Mouse (Mus musculus) ovary, adult 10 weeks (tissue): ENCODE data around the gene Arl4d. TPM values are rescaled to one million over a fixed set of nuclear protein-coding genes. Genes with fewer than 3 reads are reported as not detected.

Experiments used
- polyA plus RNA-seq: library from polyadenylated mRNA; stranded (reverse); fragments of 350-450 nt; fragmentation: Illumina TruSeq; extraction: RNeasy Lipid Tissue Mini Kit (QIAGEN cat#74804); gene quantifications from one replicate; pipeline ENCODE4 v1.2.3, GENCODE M21; 2014

Gene Arl4d
- polyA plus RNA-seq: 4.6 TPM

GRCm38 (mm10) chr11:101664825-101665635 lies at the start of gene Arl4d:
Gene Arl4d (plus strand): TSS chr11:101665541.

GRCm38 (mm10) chr11:101626995-101627856 lies 38.1 kb upstream of the Arl4d start, which contains the start of gene Rdm1:
Gene Rdm1 (plus strand): TSS chr11:101627195.

Other genes with a start within 250 kb of the Arl4d start
- 8.1 TPM for gene Aarsd1, start 247.9 kb upstream of the Arl4d start, polyA plus RNA-seq
- not detected for gene Gm27029, start 240.7 kb upstream of the Arl4d start, polyA plus RNA-seq
- gene Rundc1, start 240.5 kb upstream of the Arl4d start, polyA plus RNA-seq: 3.1 TPM
- gene Ptges3l, start 240.2 kb upstream of the Arl4d start, polyA plus RNA-seq: 3.0 TPM
- gene Rpl27, start 223.2 kb upstream of the Arl4d start, polyA plus RNA-seq: 91.3 TPM
- 0.68 TPM for gene Ifi35, start 217.1 kb upstream of the Arl4d start, polyA plus RNA-seq
- 31.6 TPM for gene Rnd2, start 200.5 kb upstream of the Arl4d start, polyA plus RNA-seq
- gene Vat1, start 199.3 kb upstream of the Arl4d start, polyA plus RNA-seq: 1.8 TPM
- 24.1 TPM for gene Brca1, start 113.6 kb upstream of the Arl4d start, polyA plus RNA-seq
- gene Nbr1, start 113.4 kb upstream of the Arl4d start, polyA plus RNA-seq: 140 TPM
- 4.6 TPM for gene Tmem106a, start 83.3 kb upstream of the Arl4d start, polyA plus RNA-seq
- gene Gm11634, start 66.3 kb upstream of the Arl4d start, polyA plus RNA-seq: not detected
- not detected for gene Rdm1, start 38.3 kb upstream of the Arl4d start, polyA plus RNA-seq
- gene Dhx8, start 67.4 kb downstream of the Arl4d start, polyA plus RNA-seq: 31.7 TPM
- gene Etv4, start 119.8 kb downstream of the Arl4d start, polyA plus RNA-seq: not detected
- 2.3 TPM for gene Meox1, start 228.8 kb downstream of the Arl4d start, polyA plus RNA-seq